Mouse (Mus musculus): ENCODE measurements around the gene Hrg.

DNA sequence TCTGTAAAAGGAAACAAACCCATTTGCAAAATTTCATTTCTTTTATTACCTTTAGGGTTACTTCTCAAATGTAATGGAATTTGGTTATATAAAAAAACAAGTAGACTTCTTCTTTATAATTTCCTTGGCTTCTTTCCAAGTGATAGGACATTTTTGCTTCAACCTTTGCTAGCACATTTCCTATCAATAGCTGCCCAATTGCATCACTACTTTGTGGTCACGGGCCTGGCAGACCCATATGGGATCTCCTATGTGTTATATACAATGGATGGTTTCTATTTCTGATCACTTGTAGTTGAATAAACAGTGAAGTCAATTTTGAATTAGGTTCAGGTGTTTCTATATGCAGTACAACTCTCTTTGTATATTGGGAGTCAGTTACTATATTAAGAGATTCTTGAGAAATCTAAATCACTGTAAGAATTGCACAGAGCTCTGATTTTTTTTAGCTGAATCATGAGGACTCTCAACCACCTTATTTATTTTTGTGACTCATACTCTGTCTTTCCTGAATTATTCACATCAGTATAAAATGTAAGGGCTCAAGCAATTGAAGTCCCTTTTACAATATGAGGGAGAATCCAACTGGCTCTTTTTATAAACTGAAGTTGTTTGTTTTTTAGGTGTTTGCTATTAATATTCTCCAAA, 16.6 kb downstream of the Hrg start:
- TF ChIP-seq POLR2A (IDR thresholded peaks at IDR 0.05; ENCODE audit: insufficient read depth, low read depth, low read length) (no peak), CTCF (IDR thresholded peaks at IDR 0.05; ENCODE audit: insufficient read depth, low read depth, low read length) (no peak)
